Mouse (Mus musculus): ENCODE measurements around the gene Pfkm. TPM values are rescaled to one million over a fixed set of nuclear protein-coding genes. Genes with fewer than 3 reads are reported as not detected.

Gene Pfkm
- polyA plus RNA-seq, 1 experiment from 2014 or later = 29.6 TPM

GRCm38 (mm10) chr15:98149166-98149602 is 56.8 kb downstream of the Pfkm start:
- no peaks in the 10 kb centered on the region for H3K36me3 ChIP-seq (ENCODE audit: control insufficient read depth, insufficient read depth, low read length)
- H3K4me3 ChIP-seq (ENCODE audit: low read depth, low read length) = no peak overlapping the region
- ATAC-seq (ENCODE audit: insufficient number of reproducible peaks, insufficient read depth, low FRiP score, low read depth) = no peak
- no peak overlapping the region for H3K4me2 ChIP-seq (replicated peaks; ENCODE audit: low read depth, low read length)
- H3K27me3 ChIP-seq (ENCODE audit: control insufficient read depth, insufficient read depth, low read length) = no peaks in the 10 kb centered on the region
- WGBS = 72% methylated on average over 10 of the region's 10 CpGs
- H3K4me1 ChIP-seq (ENCODE audit: control insufficient read depth, insufficient read depth, low read length) = 0 out of 2 replicates have a peak, but pooled peaks cover 6% of the 10 kb centered on the region
- H3K9ac ChIP-seq (replicated peaks; ENCODE audit: low read depth, low read length) = no peak overlapping the region
- no peak overlapping the region for H3K27ac ChIP-seq (ENCODE audit: low read length)
- H3K9me3 ChIP-seq (ENCODE audit: control insufficient read depth, low read depth, low read length) = no peaks in the 10 kb centered on the region

GRCm38 (mm10) chr15:98152916-98153315 is 60.5 kb downstream of the Pfkm start:
- Histone ChIP-seq H3K4me3 (ENCODE audit: low read depth, low read length) (no peak overlapping the region), H3K27ac (ENCODE audit: low read length) (no peak overlapping the region), H3K9ac (replicated peaks; ENCODE audit: low read depth, low read length) (no peak overlapping the region), H3K9me3 (ENCODE audit: control insufficient read depth, low read depth, low read length) (no peaks in the 10 kb centered on the region), H3K4me1 (ENCODE audit: control insufficient read depth, insufficient read depth, low read length) (no peaks in the 10 kb centered on the region), H3K27me3 (ENCODE audit: control insufficient read depth, insufficient read depth, low read length) (no peaks in the 10 kb centered on the region), H3K4me2 (replicated peaks; ENCODE audit: low read depth, low read length) (no peak overlapping the region), H3K36me3 (ENCODE audit: control insufficient read depth, insufficient read depth, low read length) (no peaks in the 10 kb centered on the region)
- 65% methylated on average over 7 of the region's 7 CpGs for WGBS
- ATAC-seq (ENCODE audit: insufficient number of reproducible peaks, insufficient read depth, low FRiP score, low read depth) = no peak

GRCm38 (mm10) chr15:98153625-98154024 is 61.2 kb downstream of the Pfkm start:
- Histone ChIP-seq H3K27me3 (ENCODE audit: control insufficient read depth, insufficient read depth, low read length) (no peaks in the 10 kb centered on the region), H3K4me3 (ENCODE audit: low read depth, low read length) (no peak overlapping the region), H3K36me3 (ENCODE audit: control insufficient read depth, insufficient read depth, low read length) (no peaks in the 10 kb centered on the region), H3K9ac (replicated peaks; ENCODE audit: low read depth, low read length) (no peak overlapping the region), H3K4me1 (ENCODE audit: control insufficient read depth, insufficient read depth, low read length) (no peaks in the 10 kb centered on the region), H3K4me2 (replicated peaks; ENCODE audit: low read depth, low read length) (no peak overlapping the region), H3K9me3 (ENCODE audit: control insufficient read depth, low read depth, low read length) (no peaks in the 10 kb centered on the region), H3K27ac (ENCODE audit: low read length) (no peak overlapping the region)
- ATAC-seq (ENCODE audit: insufficient number of reproducible peaks, insufficient read depth, low FRiP score, low read depth) = no peak
- 38% methylated on average over 3 of the region's 3 CpGs for WGBS

GRCm38 (mm10) chr15:98154146-98154545 is 61.8 kb downstream of the Pfkm start:
- no peaks in the 10 kb centered on the region for H3K9me3 ChIP-seq (ENCODE audit: control insufficient read depth, low read depth, low read length)
- no peak for ATAC-seq (ENCODE audit: insufficient number of reproducible peaks, insufficient read depth, low FRiP score, low read depth)
- no peaks in the 10 kb centered on the region for H3K36me3 ChIP-seq (ENCODE audit: control insufficient read depth, insufficient read depth, low read length)
- no peak overlapping the region for H3K4me3 ChIP-seq (ENCODE audit: low read depth, low read length)
- H3K27me3 ChIP-seq (ENCODE audit: control insufficient read depth, insufficient read depth, low read length) = no peaks in the 10 kb centered on the region
- no peak overlapping the region for H3K4me2 ChIP-seq (replicated peaks; ENCODE audit: low read depth, low read length)
- H3K27ac ChIP-seq (ENCODE audit: low read length) = no peak overlapping the region
- no peaks in the 10 kb centered on the region for H3K4me1 ChIP-seq (ENCODE audit: control insufficient read depth, insufficient read depth, low read length)
- WGBS = 62% methylated on average over 4 of the region's 4 CpGs
- no peak overlapping the region for H3K9ac ChIP-seq (replicated peaks; ENCODE audit: low read depth, low read length)

GRCm38 (mm10) chr15:98154631-98155030 is 62.2 kb downstream of the Pfkm start:
- 79% methylated on average over 3 of the region's 3 CpGs for WGBS

GRCm38 (mm10) chr15:98155272-98155671 is 62.9 kb downstream of the Pfkm start:
- Histone ChIP-seq H3K4me2 (replicated peaks; ENCODE audit: low read depth, low read length) (no peak overlapping the region), H3K27me3 (ENCODE audit: control insufficient read depth, insufficient read depth, low read length) (no peaks in the 10 kb centered on the region), H3K4me3 (ENCODE audit: low read depth, low read length) (no peak overlapping the region), H3K36me3 (ENCODE audit: control insufficient read depth, insufficient read depth, low read length) (no peaks in the 10 kb centered on the region), H3K9ac (replicated peaks; ENCODE audit: low read depth, low read length) (no peak overlapping the region), H3K9me3 (ENCODE audit: control insufficient read depth, low read depth, low read length) (no peaks in the 10 kb centered on the region), H3K27ac (ENCODE audit: low read length) (no peak overlapping the region), H3K4me1 (ENCODE audit: control insufficient read depth, insufficient read depth, low read length) (no peaks in the 10 kb centered on the region)
- no peak for ATAC-seq (ENCODE audit: insufficient number of reproducible peaks, insufficient read depth, low FRiP score, low read depth)
- WGBS = 77% methylated on average over 5 of the region's 5 CpGs

More at GRCm38 (mm10) chr15:98154631-98155030, 62.2 kb downstream of the Pfkm start:
- no peaks in the 10 kb centered on the region for H3K27me3 ChIP-seq (ENCODE audit: control insufficient read depth, insufficient read depth, low read length)
- H3K9ac ChIP-seq (replicated peaks; ENCODE audit: low read depth, low read length) = no peak overlapping the region
- H3K4me2 ChIP-seq (replicated peaks; ENCODE audit: low read depth, low read length) = no peak overlapping the region
- H3K4me1 ChIP-seq (ENCODE audit: control insufficient read depth, insufficient read depth, low read length) = no peaks in the 10 kb centered on the region
- no peaks in the 10 kb centered on the region for H3K9me3 ChIP-seq (ENCODE audit: control insufficient read depth, low read depth, low read length)
- H3K36me3 ChIP-seq (ENCODE audit: control insufficient read depth, insufficient read depth, low read length) = no peaks in the 10 kb centered on the region
- H3K27ac ChIP-seq (ENCODE audit: low read length) = no peak overlapping the region
- no peak overlapping the region for H3K4me3 ChIP-seq (ENCODE audit: low read depth, low read length)
- no peak for ATAC-seq (ENCODE audit: insufficient number of reproducible peaks, insufficient read depth, low FRiP score, low read depth)

GRCm38 (mm10) chr15:98155944-98156343 is 63.6 kb downstream of the Pfkm start:
- H3K4me2 ChIP-seq (replicated peaks; ENCODE audit: low read depth, low read length) = no peak overlapping the region
- no peaks in the 10 kb centered on the region for H3K4me1 ChIP-seq (ENCODE audit: control insufficient read depth, insufficient read depth, low read length)
- H3K9ac ChIP-seq (replicated peaks; ENCODE audit: low read depth, low read length) = no peak overlapping the region
- no peaks in the 10 kb centered on the region for H3K27me3 ChIP-seq (ENCODE audit: control insufficient read depth, insufficient read depth, low read length)
- ATAC-seq (ENCODE audit: insufficient number of reproducible peaks, insufficient read depth, low FRiP score, low read depth) = no peak
- no peak overlapping the region for H3K4me3 ChIP-seq (ENCODE audit: low read depth, low read length)
- H3K9me3 ChIP-seq (ENCODE audit: control insufficient read depth, low read depth, low read length) = no peaks in the 10 kb centered on the region
- 66% methylated on average over 4 of the region's 4 CpGs for WGBS
- no peak overlapping the region for H3K27ac ChIP-seq (ENCODE audit: low read length)
- H3K36me3 ChIP-seq (ENCODE audit: control insufficient read depth, insufficient read depth, low read length) = no peaks in the 10 kb centered on the region

GRCm38 (mm10) chr15:98157253-98157652 is 64.9 kb downstream of the Pfkm start:
- 62% methylated on average over 1 of the region's 1 CpGs for WGBS
- Histone ChIP-seq H3K4me2 (replicated peaks; ENCODE audit: low read depth, low read length) (no peak overlapping the region), H3K4me1 (ENCODE audit: control insufficient read depth, insufficient read depth, low read length) (no peaks in the 10 kb centered on the region)

More at GRCm38 (mm10) chr15:98157253-98157652, 64.9 kb downstream of the Pfkm start:
- Histone ChIP-seq H3K27me3 (ENCODE audit: control insufficient read depth, insufficient read depth, low read length) (no peaks in the 10 kb centered on the region), H3K4me3 (ENCODE audit: low read depth, low read length) (no peak overlapping the region), H3K9me3 (ENCODE audit: control insufficient read depth, low read depth, low read length) (no peaks in the 10 kb centered on the region), H3K27ac (ENCODE audit: low read length) (no peak overlapping the region), H3K36me3 (ENCODE audit: control insufficient read depth, insufficient read depth, low read length) (no peaks in the 10 kb centered on the region), H3K9ac (replicated peaks; ENCODE audit: low read depth, low read length) (no peak overlapping the region)
- ATAC-seq (ENCODE audit: insufficient number of reproducible peaks, insufficient read depth, low FRiP score, low read depth) = no peak
